Comparison of ENCODE assay signal across 8 mouse cellular contexts in the genomic region with DNA sequence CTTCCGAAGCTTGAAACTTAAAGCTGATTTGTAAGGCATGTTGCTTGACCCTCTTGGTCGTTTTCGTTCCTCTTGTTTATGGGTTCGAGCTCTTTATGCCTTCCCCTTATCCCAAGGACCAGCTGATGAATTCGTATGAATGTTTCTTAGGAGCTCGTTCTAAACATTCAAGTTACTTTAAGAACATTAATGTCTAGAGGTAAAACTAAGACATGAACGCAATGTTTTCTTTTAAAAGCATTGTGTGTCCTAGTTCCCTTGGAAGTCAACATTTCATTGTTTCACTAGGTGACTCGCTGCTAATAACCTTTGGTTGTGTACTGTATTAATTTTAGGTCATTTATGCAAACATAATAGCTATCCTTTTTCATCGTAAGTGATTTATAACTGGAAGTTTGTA. TPM values are rescaled to one million over a fixed set of nuclear protein-coding genes. Genes with fewer than 3 reads are reported as not detected.
DNase-seq lines count a peak whose midpoint lies in the region; ATAC-seq and TF ChIP-seq lines count a peak whose summit lies in the region.

No protein-coding gene starts in this region.

- peak overlapping the region; percentile 83; the same call in 1 of the 2 replicates for H3K4me2 ChIP-seq in forebrain, embryonic 11.5 days (ENCODE audit: low read depth, low read length, severe bottlenecking)
- H3K4me2 ChIP-seq in limb, embryonic 11.5 days (ENCODE audit: low read depth, severe bottlenecking): peak overlapping the region; percentile 68
- H3K4me2 ChIP-seq in neural tube, embryonic 15.5 days: peak overlapping the region; percentile 90

- no peak for ATAC-seq in forebrain, embryonic 11.5 days (replicated peaks; ENCODE audit: low FRiP score)
- ATAC-seq in limb, embryonic 11.5 days (ENCODE audit: insufficient number of reproducible peaks, low FRiP score, low TSS enrichment, low read depth): no peak
- ATAC-seq in neural tube, embryonic 15.5 days (ENCODE audit: low FRiP score): no peak

- no peak overlapping the region for H3K27ac ChIP-seq in forebrain, embryonic 11.5 days (ENCODE audit: low read depth, low read length)
- H3K27ac ChIP-seq in limb, embryonic 11.5 days (replicated peaks; ENCODE audit: low read depth, low read length): no peak overlapping the region
- no peak overlapping the region for H3K27ac ChIP-seq in neural tube, embryonic 15.5 days (replicated peaks)

- peak overlapping the region; percentile 80 for H3K4me3 ChIP-seq in lung, adult 2 months (replicated peaks; ENCODE audit: extremely low read depth, low read depth, low read length)
- no peak overlapping the region for H3K4me3 ChIP-seq in forebrain, embryonic 11.5 days (ENCODE audit: low read depth, low read length)
- peak overlapping the region; percentile 58 for H3K4me3 ChIP-seq in limb, embryonic 11.5 days (ENCODE audit: low read depth, low read length)
- peak overlapping the region; percentile 72 for H3K4me3 ChIP-seq in neural tube, embryonic 15.5 days (replicated peaks)

- no peak for DNase-seq in lung, adult 2 months
- no peak for DNase-seq in lung, adult 18-20 months
- no peak for DNase-seq in forebrain, embryonic 11.5 days (ENCODE audit: low spot score)
- peak; percentile 20 for DNase-seq in limb, embryonic 11.5 days (ENCODE audit: low spot score)
- DNase-seq in urinary bladder, postnatal 36 days (ENCODE audit: low spot score in 2 of 2): no peak
- no peak for DNase-seq in frontal cortex, adult 2 months (ENCODE audit: extremely low spot score in 1 of 2, low spot score in 1 of 2)
- DNase-seq in lung, postnatal 10 days: no peak

- H3K4me1 ChIP-seq in lung, adult 2 months (ENCODE audit: control insufficient read depth, insufficient read depth, low read length): peaks cover 8% of the 10 kb centered on the region
- no peaks in the 10 kb centered on the region for H3K4me1 ChIP-seq in forebrain, embryonic 11.5 days (replicated peaks; ENCODE audit: control insufficient read depth, insufficient read depth, low read length)
- no peaks in the 10 kb centered on the region for H3K4me1 ChIP-seq in limb, embryonic 11.5 days (ENCODE audit: control insufficient read depth, insufficient read depth, low read length)
- H3K4me1 ChIP-seq in neural tube, embryonic 15.5 days: peaks cover 9% of the 10 kb centered on the region; the same call in 1 of the 2 replicates

- no peaks in the 10 kb centered on the region for H3K27me3 ChIP-seq in forebrain, embryonic 11.5 days (ENCODE audit: control insufficient read depth, insufficient read depth, low read length)
- no peaks in the 10 kb centered on the region for H3K27me3 ChIP-seq in limb, embryonic 11.5 days (ENCODE audit: control insufficient read depth, insufficient read depth, low read length)
- H3K27me3 ChIP-seq in neural tube, embryonic 15.5 days (replicated peaks): no peaks in the 10 kb centered on the region

- H3K36me3 ChIP-seq in forebrain, embryonic 11.5 days (ENCODE audit: control insufficient read depth, insufficient read depth, low read length): no peaks in the 10 kb centered on the region
- no peaks in the 10 kb centered on the region for H3K36me3 ChIP-seq in limb, embryonic 11.5 days (ENCODE audit: control insufficient read depth, insufficient read depth, low read length)
- H3K36me3 ChIP-seq in neural tube, embryonic 15.5 days: no peaks in the 10 kb centered on the region

- 68% methylated on average over 9 of the region's 9 CpGs for WGBS in lung, adult 2 months
- 88% methylated on average over 9 of the region's 9 CpGs for WGBS in forebrain, embryonic 11.5 days
- 84% methylated on average over 9 of the region's 9 CpGs for WGBS in limb, embryonic 11.5 days
- 88% methylated on average over 9 of the region's 9 CpGs for WGBS in neural tube, embryonic 15.5 days

- no peak for TF ChIP-seq CTCF in lung, adult 2 months (IDR thresholded peaks at IDR 0.05; ENCODE audit: insufficient read depth, low read length)

- H3K9me3 ChIP-seq in forebrain, embryonic 11.5 days (ENCODE audit: control insufficient read depth, low read length): no peaks in the 10 kb centered on the region
- no peaks in the 10 kb centered on the region for H3K9me3 ChIP-seq in limb, embryonic 11.5 days (ENCODE audit: control insufficient read depth, low read length)
- H3K9me3 ChIP-seq in neural tube, embryonic 15.5 days (replicated peaks): no peaks in the 10 kb centered on the region

- no peak for TF ChIP-seq POLR2A in lung, adult 2 months (IDR thresholded peaks at IDR 0.05; ENCODE audit: borderline replicate concordance, extremely low read depth, low read depth, low read length)

- no peak overlapping the region for H3K9ac ChIP-seq in forebrain, embryonic 11.5 days (ENCODE audit: low read length)
- H3K9ac ChIP-seq in limb, embryonic 11.5 days (ENCODE audit: low read length): no peak overlapping the region; the same call in 1 of the 2 replicates
- H3K9ac ChIP-seq in neural tube, embryonic 15.5 days (replicated peaks): no peak overlapping the region

RNA-seq across cellular contexts. Expression of a gene that starts 4.2 kb away (rescaled TPM):
- 4.9 and 6.4 TPM in 2 replicates for polyA plus RNA-seq in lung, adult 2 months (2012; rRNA removed)
- 4.8 and 5.0 TPM in 2 replicates for polyA plus RNA-seq in forebrain, embryonic 11.5 days (2014; fragmentation: Nextera tagmentation; extraction: Ambion mirVana)
- polyA plus RNA-seq in limb, embryonic 11.5 days (2014; fragmentation: Nextera tagmentation; extraction: Ambion mirVana): 10.1 and 10.8 TPM in 2 replicates
- 8.2 and 8.9 TPM in 2 replicates for polyA plus RNA-seq in neural tube, embryonic 15.5 days (2015; fragmentation: Nextera tagmentation; extraction: Ambion mirVana)
- polyA plus RNA-seq in frontal cortex, adult 2 months (2012; rRNA removed): 9.6 and 11.8 TPM in 2 replicates
